Mouse (Mus musculus) liver, embryonic 16.5 days (tissue): ENCODE data around the gene Chrnb2. TPM values are rescaled to one million over a fixed set of nuclear protein-coding genes. Genes with fewer than 3 reads are reported as not detected.
"Not testable (repeated sequence)": the region's sequence is repeated elsewhere in the genome, so short reads cannot be mapped to it uniquely, and the experiment has no call there.

ENCODE experiments used
- ATAC-seq: fragments of 200-750 bp; cut with Nextera tagmentation; 2 replicates; pipeline ENCODE4 v1.8.0; 2017; ENCODE audit warnings: low read depth, mild to moderate bottlenecking, moderate number of reproducible peaks, moderate library complexity
- H3K27ac ChIP-seq: fragments of 300-500 bp; sonication (generic); 2 replicates; pipeline ENCODE4 v1.5.1; 2014; ENCODE audit warnings: mild to moderate bottlenecking, low read length
- H3K27me3 ChIP-seq: fragments of 300-500 bp; sonication (generic); 2 replicates; pipeline ENCODE4 v1.6.1; 2014; ENCODE audit warnings: low read depth, low read length, mixed read lengths; ENCODE audit not compliant: control insufficient read depth, insufficient read depth
- H3K36me3 ChIP-seq: fragments of 300-500 bp; sonication (generic); 2 replicates; pipeline ENCODE4 v1.6.1; 2014; ENCODE audit warnings: mild to moderate bottlenecking; ENCODE audit not compliant: control insufficient read depth, insufficient read depth
- H3K4me1 ChIP-seq: fragments of 300-500 bp; sonication (generic); 2 replicates; pipeline ENCODE4 v1.6.1; 2014; ENCODE audit warnings: low read depth, low read length, mixed read lengths; ENCODE audit not compliant: control insufficient read depth
- H3K4me2 ChIP-seq: fragments of 300-500 bp; sonication (generic); 2 replicates; pipeline ENCODE4 v1.6.1; 2014; ENCODE audit warnings: low read depth, low read length, mixed read lengths
- H3K4me3 ChIP-seq: fragments of 300-500 bp; sonication (generic); 2 replicates; pipeline ENCODE4 v1.5.1; 2014; ENCODE audit warnings: low read depth, mild to moderate bottlenecking, low read length
- H3K9ac ChIP-seq: fragments of 300-500 bp; sonication (generic); 2 replicates; pipeline ENCODE4 v1.6.1; 2014; ENCODE audit warnings: low read depth, low read length
- H3K9me3 ChIP-seq: fragments of 300-500 bp; sonication (generic); replicated peaks from 2 replicates; pipeline ENCODE4 v1.6.1; 2016; ENCODE audit warnings: low read length; ENCODE audit not compliant: control insufficient read depth
- WGBS: fragments of 180-500 bp; shearing (Covaris S2); extraction: QIAGEN DNeasy Blood & Tissue Kit; methylation state at CpG from one replicate; pipeline ENCODE4 v1.1.7; 2014; ENCODE audit not compliant: insufficient replicate concordance; 5-methylcytosine and 5-hydroxymethylcytosine counted together
- polyA plus RNA-seq: library from polyadenylated mRNA; unstranded; fragments of >200 nt; fragmentation: Nextera tagmentation; extraction: Ambion mirVana; gene quantifications from 2 replicates; pipeline ENCODE4 v1.2.1, GENCODE M21; 2015

The Chrnb2 gene
- polyA plus RNA-seq, 1 experiment from 2014 or later: 0.26 TPM

DNA sequence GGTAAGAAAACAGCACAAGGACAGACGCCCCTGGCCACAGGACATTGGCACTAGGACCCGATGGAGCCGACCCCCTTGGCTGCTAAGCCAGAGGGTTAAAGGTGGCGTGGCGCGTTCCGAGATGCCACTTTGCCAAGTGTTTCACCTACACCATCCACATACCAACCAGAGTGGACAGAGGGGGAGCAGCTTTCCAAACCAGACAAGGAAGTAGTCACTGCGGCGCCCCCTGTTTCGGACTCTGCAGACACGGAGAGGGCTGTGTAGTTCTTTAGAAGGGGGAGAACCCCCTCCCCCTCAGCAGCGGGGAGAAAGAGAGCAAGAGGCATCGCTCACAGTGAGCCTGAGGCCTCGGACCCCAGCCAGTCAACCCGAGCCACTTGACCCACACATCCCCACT, 38.4 kb upstream of the Chrnb2 start:
- no peak overlapping the region for H3K9ac ChIP-seq
- H3K9me3 ChIP-seq: peaks cover 3% of the 10 kb centered on the region; the same call in 1 of the 2 replicates
- no peak overlapping the region for H3K27ac ChIP-seq
- ATAC-seq: no peak
- H3K27me3 ChIP-seq: no peaks in the 10 kb centered on the region
- no peaks in the 10 kb centered on the region for H3K36me3 ChIP-seq
- no peak overlapping the region for H3K4me3 ChIP-seq
- peaks cover 10% of the 10 kb centered on the region for H3K4me1 ChIP-seq
- no peak overlapping the region for H3K4me2 ChIP-seq
- WGBS: 69% methylated on average over 15 of the region's 15 CpGs

DNA sequence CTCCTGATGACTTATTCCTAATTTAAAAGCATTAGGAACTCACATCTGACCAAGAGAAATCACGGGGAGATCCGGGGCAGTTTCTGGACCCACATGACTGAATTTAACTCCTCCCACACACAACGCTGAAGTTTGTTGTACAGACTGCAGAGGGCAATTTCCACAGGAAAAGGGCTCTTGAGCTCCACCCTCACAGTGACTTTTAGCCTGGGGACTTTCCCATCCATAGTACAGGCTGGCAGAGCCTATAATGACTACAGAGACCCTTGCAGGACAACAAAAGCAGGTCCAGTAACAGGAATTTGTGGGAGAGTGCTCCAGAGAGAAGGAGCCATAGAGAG, 37.0 kb upstream of the Chrnb2 start:
- no peak overlapping the region for H3K4me2 ChIP-seq
- ATAC-seq: peak; percentile 45; the same call in 1 of the 2 replicates
- H3K36me3 ChIP-seq: no peaks in the 10 kb centered on the region
- H3K9me3 ChIP-seq: no peaks in the 10 kb centered on the region
- H3K4me3 ChIP-seq: no peak overlapping the region
- H3K27ac ChIP-seq: peak overlapping the region; percentile 14; the same call in 1 of the 2 replicates
- 1% methylated on average over 3 of the region's 3 CpGs for WGBS
- H3K4me1 ChIP-seq: no peaks in the 10 kb centered on the region; the same call in 1 of the 2 replicates
- no peaks in the 10 kb centered on the region for H3K27me3 ChIP-seq
- no peak overlapping the region for H3K9ac ChIP-seq

DNA sequence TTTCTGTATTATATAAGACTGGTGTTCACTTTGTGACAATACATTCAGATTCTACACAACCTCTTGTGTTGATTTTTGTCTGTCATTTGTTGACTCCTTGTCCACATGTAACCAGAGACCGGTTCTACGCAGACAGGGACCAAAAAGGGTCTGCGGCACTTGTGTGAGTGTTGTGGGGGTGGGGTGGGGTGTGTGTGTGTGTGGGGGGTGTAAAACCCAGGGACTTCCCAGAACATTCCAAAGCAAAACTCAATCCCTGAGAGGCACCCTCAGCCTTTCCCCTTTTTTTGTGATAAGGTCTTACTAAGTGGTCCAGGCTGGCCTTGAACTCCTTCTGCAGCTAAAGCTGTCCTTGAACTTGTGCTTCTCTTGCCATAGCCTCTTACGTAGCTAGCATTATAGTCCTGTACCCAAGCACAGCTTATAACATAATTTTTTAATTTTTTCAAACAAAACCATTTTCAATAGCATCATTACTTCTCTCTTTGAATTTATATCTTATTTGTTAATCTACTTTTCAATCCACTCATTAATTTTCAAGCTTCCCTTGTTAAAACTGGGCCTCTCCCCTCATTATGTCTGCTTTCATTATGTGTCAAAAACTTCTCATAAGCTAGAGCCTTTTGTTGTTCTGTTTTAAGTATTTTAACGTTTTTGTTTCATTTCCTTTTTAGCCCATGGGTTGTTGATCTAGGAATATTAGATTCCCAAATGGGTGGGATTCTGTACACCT, 36.5 kb upstream of the Chrnb2 start:
- WGBS: 58% methylated on average over 5 of the region's 5 CpGs
- Histone ChIP-seq H3K27ac (no peak overlapping the region), H3K9ac (no peak overlapping the region), H3K36me3 (no peaks in the 10 kb centered on the region), H3K9me3 (no peaks in the 10 kb centered on the region), H3K4me1 (no peaks in the 10 kb centered on the region; the same call in 1 of the 2 replicates), H3K4me2 (no peak overlapping the region), H3K4me3 (no peak overlapping the region), H3K27me3 (no peaks in the 10 kb centered on the region)
- ATAC-seq: no peak

DNA sequence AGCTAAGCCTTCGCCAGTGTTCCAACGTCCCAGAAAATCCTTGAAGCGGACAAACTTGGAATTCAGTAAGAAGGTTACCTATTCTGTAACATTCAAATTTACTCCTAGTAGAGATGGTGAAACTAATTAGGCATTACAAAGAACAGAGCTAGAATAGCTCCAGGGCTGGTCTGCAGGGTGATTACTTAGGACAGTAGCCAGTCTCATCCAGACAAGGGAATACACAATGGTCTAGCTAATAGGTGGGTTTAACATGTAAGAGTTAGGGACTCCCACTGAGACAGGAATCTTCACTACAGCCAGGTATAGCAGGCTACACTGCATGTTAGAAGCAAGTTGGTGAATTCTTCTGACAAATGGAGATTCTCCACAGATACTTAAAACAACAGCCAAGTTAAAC, 35.6 kb upstream of the Chrnb2 start:
- ATAC-seq, H3K4me2 ChIP-seq, H3K36me3 ChIP-seq, H3K9ac ChIP-seq, H3K4me3 ChIP-seq, H3K4me1 ChIP-seq, H3K27ac ChIP-seq, H3K27me3 ChIP-seq, H3K9me3 ChIP-seq: not testable (repeated sequence)
- 57% methylated on average over 3 of the region's 3 CpGs for WGBS

DNA sequence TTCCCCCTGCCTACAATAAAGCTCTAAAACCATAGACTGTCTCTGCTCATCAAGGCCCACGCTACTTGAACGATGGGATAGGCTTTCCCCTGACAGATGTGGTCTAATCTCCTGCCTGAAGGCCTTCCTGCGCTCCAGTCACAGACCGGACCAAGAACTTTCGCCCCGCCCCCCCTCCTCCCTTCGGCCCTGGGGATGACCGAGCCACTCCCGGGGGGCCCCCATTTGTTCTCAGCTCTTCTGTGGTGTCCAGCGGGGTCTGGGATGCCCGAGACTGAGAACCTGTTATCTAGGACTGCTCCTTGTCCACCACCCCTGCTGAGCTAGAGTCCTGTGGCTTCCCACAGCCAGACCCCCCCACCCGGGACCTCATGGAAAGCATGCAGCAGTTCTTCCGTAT, 35.0 kb upstream of the Chrnb2 start:
- Histone ChIP-seq H3K4me1 (no peaks in the 10 kb centered on the region; the same call in 1 of the 2 replicates), H3K27ac (no peak overlapping the region), H3K36me3 (no peaks in the 10 kb centered on the region), H3K9me3 (no peaks in the 10 kb centered on the region), H3K4me2 (no peak overlapping the region), H3K27me3 (no peaks in the 10 kb centered on the region), H3K9ac (no peak overlapping the region), H3K4me3 (no peak overlapping the region)
- 25% methylated on average over 13 of the region's 13 CpGs for WGBS
- ATAC-seq: no peak

DNA sequence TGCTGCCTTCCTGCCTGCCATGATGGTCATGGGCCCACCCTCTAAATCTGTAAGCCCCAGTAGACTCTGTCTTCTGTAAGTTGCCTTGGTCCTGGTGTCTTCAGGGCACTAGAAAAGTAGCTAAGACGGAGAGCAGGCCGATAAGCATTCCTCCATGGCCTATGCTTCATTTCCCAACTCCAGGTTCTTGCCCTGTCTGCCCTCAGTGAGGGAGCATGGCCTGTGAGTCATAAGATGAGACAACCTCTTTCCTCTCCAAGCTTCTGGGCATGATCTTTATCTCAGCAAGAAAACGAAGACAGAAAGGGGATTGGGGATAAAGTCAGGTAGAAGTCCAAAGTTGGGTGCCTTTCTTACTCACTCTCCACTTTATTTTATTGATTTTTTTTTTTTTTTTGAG, 34.1 kb upstream of the Chrnb2 start:
- Histone ChIP-seq H3K4me3 (no peak overlapping the region), H3K4me1 (no peaks in the 10 kb centered on the region; the same call in 1 of the 2 replicates), H3K27me3 (no peaks in the 10 kb centered on the region), H3K4me2 (no peak overlapping the region), H3K36me3 (no peaks in the 10 kb centered on the region), H3K9ac (no peak overlapping the region), H3K9me3 (no peaks in the 10 kb centered on the region), H3K27ac (no peak overlapping the region)
- 58% methylated on average over 3 of the region's 3 CpGs for WGBS
- no peak for ATAC-seq

DNA sequence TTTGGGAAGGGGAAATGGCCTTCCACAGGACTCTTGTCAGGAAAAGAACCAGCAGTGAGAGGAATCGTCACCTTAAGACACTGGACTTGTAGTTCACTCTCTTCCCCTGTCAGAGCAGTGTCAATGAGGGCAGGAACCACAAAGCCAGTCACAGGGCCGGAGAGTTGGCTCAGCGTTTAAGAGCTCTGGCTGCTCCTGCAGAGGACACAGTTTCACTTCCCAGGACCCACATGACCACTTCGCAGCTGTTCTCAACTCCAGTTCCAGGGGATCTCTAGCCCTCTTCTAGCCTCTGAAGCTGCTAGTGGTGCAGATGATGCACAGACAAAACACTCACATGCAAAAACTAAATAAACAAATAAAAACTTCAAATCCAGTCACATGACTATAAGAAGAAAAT, 31.9 kb upstream of the Chrnb2 start:
- WGBS: 18% methylated on average over 4 of the region's 4 CpGs
- Histone ChIP-seq H3K27me3 (no peaks in the 10 kb centered on the region), H3K4me2 (no peak overlapping the region), H3K9me3 (no peaks in the 10 kb centered on the region), H3K9ac (no peak overlapping the region), H3K36me3 (no peaks in the 10 kb centered on the region), H3K4me1 (no peaks in the 10 kb centered on the region), H3K4me3 (no peak overlapping the region), H3K27ac (no peak overlapping the region)
- 0 out of 2 replicates have a peak, but pooled peaks have one; percentile 32 for ATAC-seq

DNA sequence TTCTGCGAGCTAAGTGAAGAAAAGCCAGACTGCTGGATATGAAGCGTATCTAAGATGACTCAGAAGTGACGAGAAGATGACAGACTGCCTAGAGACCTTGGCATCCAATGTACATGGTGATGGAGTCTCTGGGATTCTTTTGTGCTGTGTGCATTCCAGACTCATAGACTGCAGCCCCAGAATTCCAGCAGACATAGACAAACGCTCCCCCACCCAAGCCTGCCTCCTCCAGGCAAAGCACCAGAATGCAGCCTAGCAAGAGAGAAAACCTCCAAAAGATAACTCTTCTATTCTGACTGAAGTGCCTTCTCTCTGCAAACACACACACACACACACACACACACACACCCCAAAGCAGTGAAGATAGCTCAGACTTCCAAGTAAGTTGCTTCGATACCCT, 31.3 kb upstream of the Chrnb2 start:
- H3K9ac ChIP-seq: no peak overlapping the region
- H3K9me3 ChIP-seq: no peaks in the 10 kb centered on the region
- H3K27me3 ChIP-seq: no peaks in the 10 kb centered on the region
- no peaks in the 10 kb centered on the region for H3K4me1 ChIP-seq
- no peak overlapping the region for H3K4me3 ChIP-seq
- H3K36me3 ChIP-seq: no peaks in the 10 kb centered on the region
- no peak overlapping the region for H3K27ac ChIP-seq
- WGBS: 52% methylated on average over 5 of the region's 5 CpGs
- ATAC-seq: no peak
- H3K4me2 ChIP-seq: no peak overlapping the region

DNA sequence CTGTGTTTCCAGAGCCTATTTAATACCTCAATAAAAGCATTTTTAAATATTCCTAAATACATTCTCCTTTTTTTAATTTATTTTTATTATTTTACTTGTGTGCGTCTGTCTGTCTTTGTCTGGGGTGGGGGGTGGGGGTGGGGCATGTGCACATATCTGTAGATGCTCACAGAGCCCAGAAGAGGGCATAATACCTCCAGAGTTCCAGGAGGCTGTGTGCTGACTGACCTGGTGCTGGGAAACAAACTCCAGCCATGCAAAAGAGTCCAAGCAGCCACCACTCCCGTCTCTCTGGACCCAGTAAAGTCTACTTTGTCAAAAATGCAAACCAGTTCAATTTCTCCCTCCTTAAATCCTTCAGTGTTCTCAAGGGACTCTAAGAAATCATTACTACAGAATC, 30.2 kb upstream of the Chrnb2 start:
- 57% methylated on average over 2 of the region's 2 CpGs for WGBS
- Histone ChIP-seq H3K4me3 (no peak overlapping the region), H3K4me1 (no peaks in the 10 kb centered on the region), H3K27ac (no peak overlapping the region), H3K9ac (no peak overlapping the region), H3K36me3 (no peaks in the 10 kb centered on the region), H3K4me2 (no peak overlapping the region), H3K9me3 (no peaks in the 10 kb centered on the region), H3K27me3 (no peaks in the 10 kb centered on the region)
- no peak for ATAC-seq
